Mouse (Mus musculus): Measurements from ENCODE around the gene R3hdm2.

- TF ChIP-seq CTCF (IDR thresholded peaks at IDR 0.05; ENCODE audit: borderline replicate concordance, extremely low read depth, insufficient read depth, insufficient read length), result no peak
- TF ChIP-seq POLR2A (IDR thresholded peaks at IDR 0.05; ENCODE audit: borderline replicate concordance, extremely low read depth, insufficient read depth, insufficient read length, poor library complexity, severe bottlenecking), result no peak
Observed at GRCm38 (mm10) chr10:127427987-127428386, 47.9 kb downstream of the R3hdm2 start.

All from brain, embryonic 14.5 days (tissue).